Mouse (Mus musculus) heart, adult 2 months (tissue): ENCODE measurements around the gene Lcn5.
"Not testable (repeated sequence)": the region's sequence is repeated elsewhere in the genome, so short reads cannot be mapped to it uniquely, and the experiment has no call there.

Experiments
- CTCF ChIP-seq: fragments of 200-600 bp; IDR thresholded peaks from 2 replicates; pipeline ENCODE4 v1.8.1; 2022; ENCODE audit warnings: antibody characterized with exemption, mild to moderate bottlenecking, moderate library complexity
- POLR2A ChIP-seq: fragments of 200-500 bp; IDR thresholded peaks from 2 replicates; pipeline ENCODE4 v1.6.1; 2011; ENCODE audit warnings: mild to moderate bottlenecking, low read depth, low read length, control low read depth; ENCODE audit not compliant: insufficient read depth

DNA sequence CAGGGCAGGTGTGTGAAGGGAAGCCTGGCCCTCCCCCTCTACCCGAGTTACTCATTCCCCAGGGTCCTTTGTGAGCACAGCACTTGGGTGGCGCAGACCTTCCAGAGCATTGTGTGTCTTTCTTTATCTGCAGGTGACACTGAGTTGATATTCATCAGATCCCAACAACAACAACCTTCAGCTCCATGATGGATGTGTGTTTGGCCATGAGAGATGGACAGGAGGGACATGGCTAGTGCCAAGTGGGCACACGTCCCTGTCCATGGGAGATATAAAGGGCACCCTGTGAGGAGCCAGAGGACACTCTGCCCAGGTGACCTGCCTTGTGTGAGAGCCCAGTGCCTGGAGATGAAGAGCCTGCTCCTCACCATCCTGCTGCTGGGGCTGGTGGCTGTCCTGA lies 42.0 kb downstream of the Lcn5 start, which contains the start of gene Obp2a:
- not testable (repeated sequence) for TF ChIP-seq CTCF, POLR2A
